Mouse (Mus musculus) liver, postnatal 0 days (tissue): ENCODE measurements at regions not wholly inside any gene's neighbourhood (a gene's known extent, or its start where the extent isn't known, plus 50 kb on each side); places are given as distances from the start of the nearest gene placed in this dataset.

Source experiments
- CTCF ChIP-seq: sonication (generic); IDR thresholded peaks from 2 replicates; pipeline ENCODE4 v1.5.1; 2016; ENCODE audit warnings: antibody characterized with exemption, low read depth
- EP300 ChIP-seq: IDR thresholded peaks from 2 replicates; pipeline ENCODE4 v1.6.1; 2016; ENCODE audit warnings: antibody characterized with exemption, low read depth, mild to moderate bottlenecking

- TF ChIP-seq CTCF, result no peak
- TF ChIP-seq EP300, result no peak
Observed at GRCm38 (mm10) chr13:16756264-16756663, 744.6 kb downstream of the Inhba start.
